Mouse (Mus musculus): ENCODE measurements around the gene Ankrd63. TPM values are rescaled to one million over a fixed set of nuclear protein-coding genes. Genes with fewer than 3 reads are reported as not detected.

Ankrd63 gene
- polyA plus RNA-seq, 1 experiment from 2014 or later, result 0.05 TPM

DNA sequence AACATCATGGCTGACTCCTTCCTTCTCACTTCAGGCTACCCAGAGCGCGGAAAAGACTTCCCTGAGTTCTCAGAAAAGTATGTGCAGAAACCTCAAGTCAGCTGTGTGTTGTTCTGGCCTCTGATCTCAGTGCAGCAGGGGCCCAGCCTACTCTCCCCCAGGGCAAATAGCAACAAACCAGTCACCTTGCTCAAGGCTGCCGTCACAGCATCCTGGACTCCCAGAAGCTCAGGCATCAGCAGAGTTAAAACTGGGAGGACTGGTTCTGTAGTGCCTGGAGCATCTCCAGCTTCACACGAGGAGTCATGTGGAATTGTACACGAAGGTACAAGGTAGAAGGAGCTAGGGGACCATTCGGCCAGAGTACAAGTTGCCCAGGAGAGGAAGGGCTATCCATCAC is 34.5 kb downstream of the Ankrd63 start:
- H3K4me3 ChIP-seq (ENCODE audit: low read depth, low read length), result no peak overlapping the region
- H3K9me3 ChIP-seq (ENCODE audit: low read length), result no peaks in the 10 kb centered on the region
- WGBS, result 55% methylated on average over 6 of the region's 6 CpGs
- no peaks in the 10 kb centered on the region for H3K36me3 ChIP-seq (ENCODE audit: insufficient read depth, low read length)
- TF ChIP-seq EP300 (IDR thresholded peaks at IDR 0.05), result no peak
- no peak for TF ChIP-seq CTCF (IDR thresholded peaks at IDR 0.05)
- 0 out of 2 replicates have a peak, but pooled peaks cover 4% of the 10 kb centered on the region for H3K27me3 ChIP-seq (replicated peaks; ENCODE audit: insufficient read depth, low read length)
- no peak overlapping the region for H3K27ac ChIP-seq (ENCODE audit: low read length)
- no peak overlapping the region for H3K9ac ChIP-seq (replicated peaks; ENCODE audit: low read depth)
- ATAC-seq (peak; percentile 42; the same call in 1 of the 2 replicates), DNase-seq (ENCODE audit: low spot score) (peak; percentile 35)
- no peak overlapping the region for H3K4me2 ChIP-seq (replicated peaks; ENCODE audit: low read depth, low read length)
- H3K4me1 ChIP-seq (ENCODE audit: insufficient read depth, low read depth, low read length), result no peaks in the 10 kb centered on the region

GRCm38 (mm10) chr2:118667181-118667580 is 36.6 kb downstream of the Ankrd63 start:
- Histone ChIP-seq H3K36me3 (ENCODE audit: insufficient read depth, low read length) (no peaks in the 10 kb centered on the region), H3K4me3 (ENCODE audit: low read depth, low read length) (no peak overlapping the region), H3K27me3 (replicated peaks; ENCODE audit: insufficient read depth, low read length) (no peaks in the 10 kb centered on the region), H3K27ac (ENCODE audit: low read length) (no peak overlapping the region), H3K9me3 (ENCODE audit: low read length) (no peaks in the 10 kb centered on the region), H3K4me2 (replicated peaks; ENCODE audit: low read depth, low read length) (no peak overlapping the region), H3K4me1 (ENCODE audit: insufficient read depth, low read depth, low read length) (peaks cover 6% of the 10 kb centered on the region; the same call in 1 of the 2 replicates), H3K9ac (replicated peaks; ENCODE audit: low read depth) (no peak overlapping the region)
- no peak for DNase-seq (ENCODE audit: low spot score)
- no peak for ATAC-seq
- no peak for TF ChIP-seq EP300 (IDR thresholded peaks at IDR 0.05)
- TF ChIP-seq CTCF (IDR thresholded peaks at IDR 0.05), result no peak
- WGBS, result 65% methylated on average over 5 of the region's 5 CpGs

- H3K4me3 ChIP-seq (ENCODE audit: low read depth, low read length), result no peak overlapping the region
- no peaks in the 10 kb centered on the region for H3K27me3 ChIP-seq (replicated peaks; ENCODE audit: insufficient read depth, low read length)
- TF ChIP-seq EP300 (IDR thresholded peaks at IDR 0.05) (no peak), CTCF (IDR thresholded peaks at IDR 0.05) (no peak)
- no peaks in the 10 kb centered on the region for H3K36me3 ChIP-seq (ENCODE audit: insufficient read depth, low read length)
- no peak overlapping the region for H3K27ac ChIP-seq (ENCODE audit: low read length)
- H3K4me2 ChIP-seq (replicated peaks; ENCODE audit: low read depth, low read length), result no peak overlapping the region
- H3K9me3 ChIP-seq (ENCODE audit: low read length), result no peaks in the 10 kb centered on the region
- ATAC-seq (no peak), DNase-seq (ENCODE audit: low spot score) (no peak)
- peaks cover 6% of the 10 kb centered on the region; the same call in 1 of the 2 replicates for H3K4me1 ChIP-seq (ENCODE audit: insufficient read depth, low read depth, low read length)
- 74% methylated on average over 4 of the region's 4 CpGs for WGBS
- H3K9ac ChIP-seq (replicated peaks; ENCODE audit: low read depth), result no peak overlapping the region
Measured at GRCm38 (mm10) chr2:118665616-118666015, 38.1 kb downstream of the Ankrd63 start.

GRCm38 (mm10) chr2:118664975-118665516 is 38.7 kb downstream of the Ankrd63 start:
- no peak overlapping the region for H3K4me3 ChIP-seq (ENCODE audit: low read depth, low read length)
- no peaks in the 10 kb centered on the region for H3K27me3 ChIP-seq (replicated peaks; ENCODE audit: insufficient read depth, low read length)
- peak; percentile 55 for DNase-seq (ENCODE audit: low spot score)
- peaks cover 8% of the 10 kb centered on the region; the same call in 1 of the 2 replicates for H3K4me1 ChIP-seq (ENCODE audit: insufficient read depth, low read depth, low read length)
- WGBS, result 54% methylated on average over 3 of the region's 3 CpGs
- H3K27ac ChIP-seq (ENCODE audit: low read length), result no peak overlapping the region
- no peak overlapping the region for H3K9ac ChIP-seq (replicated peaks; ENCODE audit: low read depth)
- peak; percentile 31; the same call in 1 of the 2 replicates for ATAC-seq
- no peak for TF ChIP-seq EP300 (IDR thresholded peaks at IDR 0.05)
- TF ChIP-seq CTCF (IDR thresholded peaks at IDR 0.05), result no peak
- no peaks in the 10 kb centered on the region for H3K36me3 ChIP-seq (ENCODE audit: insufficient read depth, low read length)
- H3K9me3 ChIP-seq (ENCODE audit: low read length), result no peaks in the 10 kb centered on the region
- H3K4me2 ChIP-seq (replicated peaks; ENCODE audit: low read depth, low read length), result no peak overlapping the region

GRCm38 (mm10) chr2:118663804-118664766 is 39.7 kb downstream of the Ankrd63 start:
- TF ChIP-seq EP300 (IDR thresholded peaks at IDR 0.05) (no peak), CTCF (IDR thresholded peaks at IDR 0.05) (peak; percentile 36)
- Histone ChIP-seq H3K9me3 (ENCODE audit: low read length) (no peaks in the 10 kb centered on the region), H3K4me2 (replicated peaks; ENCODE audit: low read depth, low read length) (peak overlapping the region; percentile 75), H3K9ac (replicated peaks; ENCODE audit: low read depth) (no peak overlapping the region), H3K27me3 (replicated peaks; ENCODE audit: insufficient read depth, low read length) (no peaks in the 10 kb centered on the region), H3K36me3 (ENCODE audit: insufficient read depth, low read length) (no peaks in the 10 kb centered on the region), H3K4me1 (ENCODE audit: insufficient read depth, low read depth, low read length) (peaks cover 16% of the 10 kb centered on the region; the same call in 1 of the 2 replicates), H3K27ac (ENCODE audit: low read length) (no peak overlapping the region), H3K4me3 (ENCODE audit: low read depth, low read length) (peak overlapping the region; percentile 28)
- ATAC-seq (peak; percentile 77), DNase-seq (ENCODE audit: low spot score) (peak; percentile 70)
- 43% methylated on average over 19 of the region's 19 CpGs for WGBS
